Mouse (Mus musculus): ENCODE results near the gene Txnrd3. TPM values are rescaled to one million over a fixed set of nuclear protein-coding genes. Genes with fewer than 3 reads are reported as not detected.

Gene Txnrd3
- total RNA-seq, 2 experiments from 2014 or later = 20.0 to 22.6 TPM

GRCm38 (mm10) chr6:89651770-89652169 is 8.0 kb downstream of the Txnrd3 start:
- intact Hi-C loops (cut with DNase I) = no loop called here
- DNase-seq = no peak

- no peak for DNase-seq
- intact Hi-C loops (cut with DNase I) = no loop called here
These were observed 11.2 kb downstream of the Txnrd3 start for GRCm38 (mm10) chr6:89655011-89655410.

- intact Hi-C loops (cut with DNase I) = no loop called here
- DNase-seq = no peak
These were observed 14.6 kb downstream of the Txnrd3 start for GRCm38 (mm10) chr6:89658342-89658741.

GRCm38 (mm10) chr6:89658931-89659330 is 15.1 kb downstream of the Txnrd3 start:
- intact Hi-C loops (cut with DNase I) = no loop called here

GRCm38 (mm10) chr6:89659692-89660423 is 16.1 kb downstream of the Txnrd3 start:
- intact Hi-C loops (cut with DNase I) = no loop called here
- peak; percentile 24 for DNase-seq

More at GRCm38 (mm10) chr6:89658931-89659330, 15.1 kb downstream of the Txnrd3 start:
- no peak for DNase-seq

- intact Hi-C loops (cut with DNase I) = no loop called here
- DNase-seq = no peak
These were observed 16.7 kb downstream of the Txnrd3 start for GRCm38 (mm10) chr6:89660490-89660889.

- intact Hi-C loops (cut with DNase I) = no loop called here
- DNase-seq = no peak
These were observed 18.7 kb downstream of the Txnrd3 start for GRCm38 (mm10) chr6:89662521-89662920.

- DNase-seq = no peak
- intact Hi-C loops (cut with DNase I) = no loop called here
These were observed 21.4 kb downstream of the Txnrd3 start for GRCm38 (mm10) chr6:89665155-89665554.

- DNase-seq = no peak
- intact Hi-C loops (cut with DNase I) = no loop called here
These were observed 21.9 kb downstream of the Txnrd3 start for GRCm38 (mm10) chr6:89665667-89666066.

- intact Hi-C loops (cut with DNase I) = no loop called here
- DNase-seq = no peak
These were observed 23.2 kb downstream of the Txnrd3 start for GRCm38 (mm10) chr6:89666976-89667375.

- intact Hi-C loops (cut with DNase I) = no loop called here
- DNase-seq = no peak
These were observed 25.8 kb downstream of the Txnrd3 start for GRCm38 (mm10) chr6:89669556-89669955.

- intact Hi-C loops (cut with DNase I) = loop anchor here (10.0 kb wide), 2 partner anchors 653 to 753 kb away; partner anchors contain the start of genes Cfap100 and Chst13
These were observed 27.6 kb downstream of the Txnrd3 start for GRCm38 (mm10) chr6:89671431-89671830.

GRCm38 (mm10) chr6:89672641-89673040 is 28.9 kb downstream of the Txnrd3 start:
- intact Hi-C loops (cut with DNase I) = loop anchor here (10.0 kb wide), 2 partner anchors 652 to 752 kb away; partner anchors contain the start of genes Cfap100 and Chst13
- peak; percentile 79 for DNase-seq

More at GRCm38 (mm10) chr6:89671431-89671830, 27.6 kb downstream of the Txnrd3 start:
- no peak for DNase-seq

- intact Hi-C loops (cut with DNase I) = loop anchor here (10.0 kb wide), 2 partner anchors 652 to 752 kb away; partner anchors contain the start of genes Cfap100 and Chst13
- DNase-seq = peak; percentile 77
These were observed 29.5 kb downstream of the Txnrd3 start for GRCm38 (mm10) chr6:89673135-89673780.

GRCm38 (mm10) chr6:89678522-89678921 is 34.7 kb downstream of the Txnrd3 start:
- DNase-seq = no peak
- intact Hi-C loops (cut with DNase I) = loop anchor here (10.0 kb wide), 2 partner anchors 646 to 746 kb away; partner anchors contain the start of genes Cfap100 and Chst13

- intact Hi-C loops (cut with DNase I) = loop anchor here (10.0 kb wide), 2 partner anchors 645 to 745 kb away; partner anchors contain the start of genes Cfap100 and Chst13
- peak; percentile 74 for DNase-seq
These were observed 35.6 kb downstream of the Txnrd3 start for GRCm38 (mm10) chr6:89679291-89679835.

GRCm38 (mm10) chr6:89680155-89680554 is 36.4 kb downstream of the Txnrd3 start:
- intact Hi-C loops (cut with DNase I) = loop anchor here (10.0 kb wide), 1 partner anchor 895 kb away; no protein-coding TSS in a partner anchor
- peak; percentile 84 for DNase-seq

GRCm38 (mm10) chr6:89684231-89684630 is 40.4 kb downstream of the Txnrd3 start:
- intact Hi-C loops (cut with DNase I) = loop anchor here (10.0 kb wide), 1 partner anchor 891 kb away; no protein-coding TSS in a partner anchor

GRCm38 (mm10) chr6:89687100-89687499 is 43.3 kb downstream of the Txnrd3 start:
- DNase-seq = no peak
- intact Hi-C loops (cut with DNase I) = loop anchor here (10.0 kb wide), 1 partner anchor 888 kb away; no protein-coding TSS in a partner anchor

More at GRCm38 (mm10) chr6:89684231-89684630, 40.4 kb downstream of the Txnrd3 start:
- peak; percentile 27 for DNase-seq

- no peak for DNase-seq
- intact Hi-C loops (cut with DNase I) = no loop called here
These were observed 62.8 kb downstream of the Txnrd3 start for GRCm38 (mm10) chr6:89706624-89707023.

GRCm38 (mm10) chr6:89707240-89707639 is 63.5 kb downstream of the Txnrd3 start, which contains the start of gene Vmn1r40:
TSS of gene Vmn1r40 (plus strand) at chr6:89707540.
- intact Hi-C loops (cut with DNase I) = no loop called here

More at GRCm38 (mm10) chr6:89707240-89707639, 63.5 kb downstream of the Txnrd3 start, which contains the start of gene Vmn1r40:
- no peak for DNase-seq
